ENCODE assay signal across 12 mouse cellular contexts in genomic region chr19:37315091-37315490, GRCm38 (mm10). TPM values are rescaled to one million over a fixed set of nuclear protein-coding genes. Genes with fewer than 3 reads are reported as not detected.
DNase-seq lines count a peak whose midpoint lies in the region; ATAC-seq and TF ChIP-seq lines count a peak whose summit lies in the region.
"Had no signal": no experiment of that assay in that cellular context is flagged by ENCODE, and none has a peak within 500 bp of the region (broad histone marks: within the 10 kb centered on the region; RNA-seq: fewer than 3 reads in every experiment).

No protein-coding gene starts in this region.

- DNase-seq in forebrain, postnatal 0 days: peak; percentile 7
- peak; percentile 56 for DNase-seq in adipocyte (ENCODE audit: low spot score)
- peak; percentile 56 to 61 for DNase-seq in cerebellum, adult 18-20 months
- DNase-seq in frontal cortex, postnatal 10 days (ENCODE audit: low spot score in 2 of 2): no peak
- DNase-seq in spleen, adult 12 weeks (ENCODE audit: low spot score): no peak
- DNase-seq: kidney, postnatal 10 days; liver; lung, postnatal 36 days had no signal

- no peak for TF ChIP-seq CTCF in forebrain, postnatal 0 days (IDR thresholded peaks at IDR 0.05; ENCODE audit: low read depth)

- no peaks in the 10 kb centered on the region for H3K9me3 ChIP-seq in forebrain, postnatal 0 days (ENCODE audit: low read length)
- no peaks in the 10 kb centered on the region for H3K9me3 ChIP-seq in forebrain, embryonic 13.5 days (replicated peaks)
- H3K9me3 ChIP-seq in heart, embryonic 12.5 days (replicated peaks): no peaks in the 10 kb centered on the region
- no peaks in the 10 kb centered on the region for H3K9me3 ChIP-seq in intestine, embryonic 15.5 days
- H3K9me3 ChIP-seq: hindbrain, embryonic 15.5 days had no signal

- no peaks in the 10 kb centered on the region for H3K27me3 ChIP-seq in forebrain, postnatal 0 days (ENCODE audit: insufficient read depth, low read length)
- H3K27me3 ChIP-seq in forebrain, embryonic 13.5 days: no peaks in the 10 kb centered on the region
- no peaks in the 10 kb centered on the region for H3K27me3 ChIP-seq in heart, embryonic 12.5 days (replicated peaks)
- no peaks in the 10 kb centered on the region for H3K27me3 ChIP-seq in intestine, embryonic 15.5 days (replicated peaks)
- H3K27me3 ChIP-seq: hindbrain, embryonic 15.5 days had no signal

- H3K36me3 ChIP-seq in forebrain, postnatal 0 days (ENCODE audit: insufficient read depth): peaks cover 23% of the 10 kb centered on the region
- H3K36me3 ChIP-seq in forebrain, embryonic 13.5 days (ENCODE audit: poor library complexity, severe bottlenecking): peaks cover 28% of the 10 kb centered on the region
- H3K36me3 ChIP-seq in heart, embryonic 12.5 days: peaks cover 45% of the 10 kb centered on the region
- peaks cover 4% of the 10 kb centered on the region for H3K36me3 ChIP-seq in intestine, embryonic 15.5 days

- no peak overlapping the region for H3K4me2 ChIP-seq in forebrain, postnatal 0 days (ENCODE audit: low read depth)
- H3K4me2 ChIP-seq in forebrain, embryonic 13.5 days: no peak overlapping the region
- peak overlapping the region; percentile 43 for H3K4me2 ChIP-seq in heart, embryonic 12.5 days
- no peak overlapping the region for H3K4me2 ChIP-seq in intestine, embryonic 15.5 days (replicated peaks)
- H3K4me2 ChIP-seq: hindbrain, embryonic 15.5 days had no signal

- H3K27ac ChIP-seq in forebrain, postnatal 0 days (ENCODE audit: low read depth, low read length): no peak overlapping the region
- no peak overlapping the region for H3K27ac ChIP-seq in forebrain, embryonic 13.5 days
- peak overlapping the region; percentile 83 for H3K27ac ChIP-seq in heart, embryonic 12.5 days (ENCODE audit: poor library complexity, severe bottlenecking)
- H3K27ac ChIP-seq in intestine, embryonic 15.5 days: no peak overlapping the region
- H3K27ac ChIP-seq: hindbrain, embryonic 15.5 days had no signal

- 50% methylated on average over 9 of the region's 9 CpGs for WGBS in forebrain, postnatal 0 days
- 79% methylated on average over 9 of the region's 9 CpGs for WGBS in forebrain, embryonic 13.5 days
- WGBS in heart, embryonic 12.5 days: 54% methylated on average over 9 of the region's 9 CpGs
- WGBS in intestine, embryonic 15.5 days: 92% methylated on average over 9 of the region's 9 CpGs

- no peak for ATAC-seq in forebrain, postnatal 0 days
- no peak for ATAC-seq in forebrain, embryonic 13.5 days
- ATAC-seq in heart, embryonic 12.5 days (ENCODE audit: insufficient number of reproducible peaks, low FRiP score): no peak
- ATAC-seq in intestine, embryonic 15.5 days: no peak

- H3K9ac ChIP-seq in forebrain, postnatal 0 days: no peak overlapping the region
- no peak overlapping the region for H3K9ac ChIP-seq in forebrain, embryonic 13.5 days
- H3K9ac ChIP-seq in heart, embryonic 12.5 days: no peak overlapping the region
- H3K9ac ChIP-seq in intestine, embryonic 15.5 days: no peak overlapping the region
- H3K9ac ChIP-seq: hindbrain, embryonic 15.5 days had no signal

- H3K4me1 ChIP-seq in forebrain, postnatal 0 days (ENCODE audit: insufficient read depth): no peaks in the 10 kb centered on the region
- no peaks in the 10 kb centered on the region for H3K4me1 ChIP-seq in forebrain, embryonic 13.5 days
- peaks cover 14% of the 10 kb centered on the region; the same call in 1 of the 2 replicates for H3K4me1 ChIP-seq in heart, embryonic 12.5 days (replicated peaks)
- H3K4me1 ChIP-seq in intestine, embryonic 15.5 days (replicated peaks): no peaks in the 10 kb centered on the region
- H3K4me1 ChIP-seq: hindbrain, embryonic 15.5 days had no signal

- no peak overlapping the region for H3K4me3 ChIP-seq in forebrain, postnatal 0 days (ENCODE audit: low read depth, low read length)
- H3K4me3 ChIP-seq in forebrain, embryonic 13.5 days: no peak overlapping the region
- no peak overlapping the region for H3K4me3 ChIP-seq in heart, embryonic 12.5 days
- no peak overlapping the region for H3K4me3 ChIP-seq in intestine, embryonic 15.5 days (replicated peaks)
- H3K4me3 ChIP-seq: hindbrain, embryonic 15.5 days had no signal

RNA-seq across cellular contexts. Expression of gene Ide, which starts 22.6 kb away (rescaled TPM):
- total RNA-seq in forebrain, postnatal 0 days (2014; rRNA removed): 20.4 and 25.7 TPM in 2 replicates
- polyA plus RNA-seq in forebrain, postnatal 0 days (2015; fragmentation: Nextera tagmentation; extraction: Ambion mirVana): 18.1 and 31.1 TPM in 2 replicates
- polyA plus RNA-seq in forebrain, embryonic 13.5 days (2015; fragmentation: Nextera tagmentation; extraction: Ambion mirVana): 36.8 and 45.1 TPM in 2 replicates
- 62.0 and 62.7 TPM in 2 replicates for polyA plus RNA-seq in heart, embryonic 12.5 days (2016; fragmentation: Nextera tagmentation; extraction: Ambion mirVana)
- polyA plus RNA-seq in intestine, embryonic 15.5 days (2015; fragmentation: Nextera tagmentation; extraction: Ambion mirVana): 52.7 and 56.2 TPM in 2 replicates

Comparison
In these comparisons a context has a peak if more than half of its experiments do, and no peak if none do; other contexts are left out.
1. DNase-seq: peak in forebrain, postnatal 0 days (single experiment), adipocyte (single experiment) and cerebellum, adult 18-20 months (2 of 2); none in frontal cortex, postnatal 10 days (0 of 2) and spleen, adult 12 weeks (single experiment).